Mouse (Mus musculus) urinary bladder, postnatal 36 days (tissue): ENCODE measurements around the gene Ccdc148.

Experiments
- DNase-seq, 2 experiments: peaks; one replicate each; pipeline ENCODE4 v3.0.0; 2022; ENCODE audit warnings: low spot score in 2 of 2, mixed read lengths in 1 of 2

Gene Ccdc148

DNA sequence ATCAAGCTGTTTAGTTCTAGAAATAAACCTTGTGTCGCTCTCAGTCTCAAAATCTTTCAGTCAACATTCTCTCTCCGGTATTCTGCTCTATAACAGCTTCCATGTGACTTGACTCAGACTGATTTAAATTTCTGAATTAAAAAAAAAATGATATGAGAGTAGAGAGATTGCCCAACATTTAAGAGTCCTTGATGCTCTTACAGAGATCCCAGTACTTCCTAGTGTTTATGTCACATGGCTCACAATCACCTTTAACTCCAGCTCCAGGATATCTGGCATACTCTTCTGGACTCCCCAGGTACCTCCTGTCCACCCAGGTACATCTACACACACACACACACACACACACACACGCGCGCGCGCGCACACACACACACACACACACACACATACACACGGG lies 248.1 kb downstream of the Ccdc148 start:
- DNase-seq = no peak

DNA sequence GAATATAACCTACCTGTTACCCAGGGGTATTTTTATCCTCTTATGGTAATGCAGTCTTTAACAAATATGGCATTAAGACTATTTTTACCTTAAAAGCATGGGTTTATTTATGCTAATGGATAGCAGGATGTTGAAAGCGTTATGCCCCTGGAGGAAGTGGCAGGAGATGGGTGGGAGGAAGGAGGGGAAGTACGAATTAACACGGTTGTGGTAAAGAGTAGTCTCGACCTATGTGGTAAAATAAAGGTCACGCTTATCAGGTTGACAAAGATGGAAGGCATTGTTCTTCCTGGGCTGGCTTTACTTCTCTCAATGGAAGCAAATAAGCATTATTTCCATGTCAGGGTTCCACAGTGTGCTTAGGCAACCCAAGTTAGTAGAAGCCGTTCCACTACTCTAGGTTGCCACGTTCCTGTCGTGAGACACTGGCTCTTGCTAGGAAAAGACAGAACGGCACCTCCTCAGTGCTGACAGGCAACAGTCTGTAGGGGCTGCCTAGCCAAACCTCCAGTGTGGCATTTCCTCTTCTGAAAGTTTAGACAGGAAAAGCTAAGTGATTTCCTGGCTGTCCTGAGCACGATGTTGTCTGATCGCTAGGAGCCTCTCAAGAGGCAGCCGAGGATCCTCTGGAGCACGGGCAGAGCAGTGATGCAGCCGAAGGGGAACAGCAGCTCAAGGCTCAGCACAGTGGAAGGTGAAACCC lies 253.5 kb downstream of the Ccdc148 start:
- no peak for DNase-seq

DNA sequence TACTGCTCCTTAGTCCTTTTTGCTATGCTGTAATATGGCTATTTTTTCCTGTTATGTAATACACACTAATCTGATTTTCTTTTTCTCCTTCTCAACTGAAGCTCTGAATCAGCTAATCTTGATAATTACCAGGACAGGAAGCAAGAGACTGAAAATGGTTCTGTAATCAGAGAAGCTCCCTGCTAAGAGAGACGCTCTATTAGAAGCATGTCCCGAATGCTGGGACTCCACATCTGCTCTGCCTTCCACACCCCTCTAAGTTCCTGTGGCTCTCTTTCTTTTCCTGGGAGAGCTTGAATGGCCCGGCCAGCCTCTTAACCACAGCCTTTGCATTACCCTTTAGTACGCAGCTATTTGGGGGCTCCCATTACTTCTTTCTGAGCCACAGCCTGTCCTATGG lies 255.4 kb downstream of the Ccdc148 start:
- DNase-seq = no peak

DNA sequence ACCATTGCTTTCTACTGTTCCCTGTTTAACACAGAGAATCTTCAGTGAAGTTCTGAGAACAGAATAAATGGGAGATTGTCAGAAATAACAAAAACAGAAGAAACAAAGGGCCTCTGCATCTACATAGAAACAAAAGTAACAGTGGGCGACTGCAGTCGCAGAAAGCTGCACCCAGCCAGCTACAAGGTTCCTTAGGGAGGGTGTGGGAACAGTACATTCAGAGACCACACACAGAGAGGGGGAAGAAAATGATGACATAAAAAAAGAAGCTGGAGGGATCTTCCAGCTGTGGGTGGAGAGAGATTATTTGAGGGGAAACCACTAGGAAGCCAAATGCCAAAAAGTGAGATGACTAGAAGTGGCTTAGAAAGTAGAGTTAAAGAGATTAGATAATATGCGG lies 280.6 kb downstream of the Ccdc148 start:
- no peak for DNase-seq

DNA sequence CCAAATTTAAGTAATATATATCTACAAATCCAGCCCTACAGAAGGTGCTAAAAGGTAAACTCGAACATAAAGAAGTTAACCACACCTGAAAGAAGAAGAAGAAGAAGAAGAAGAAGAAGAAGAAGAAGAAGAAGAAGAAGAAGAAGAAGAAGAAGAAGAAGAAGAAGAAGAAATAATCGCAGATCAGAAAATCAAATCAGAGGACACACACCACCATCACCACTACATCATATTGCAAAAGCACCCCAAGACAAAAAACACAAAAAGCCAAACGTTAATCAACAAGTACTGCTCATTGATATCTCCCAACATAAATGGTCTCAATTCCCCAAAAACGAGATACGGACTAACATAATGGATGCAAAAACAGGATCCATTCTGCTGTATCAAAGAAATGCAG lies 301.3 kb downstream of the Ccdc148 start, which contains the start of gene Gm11099:
TSS of gene Gm11099 (plus strand) at position 301 of the 400 bp plus-strand sequence.
- no peak for DNase-seq

DNA sequence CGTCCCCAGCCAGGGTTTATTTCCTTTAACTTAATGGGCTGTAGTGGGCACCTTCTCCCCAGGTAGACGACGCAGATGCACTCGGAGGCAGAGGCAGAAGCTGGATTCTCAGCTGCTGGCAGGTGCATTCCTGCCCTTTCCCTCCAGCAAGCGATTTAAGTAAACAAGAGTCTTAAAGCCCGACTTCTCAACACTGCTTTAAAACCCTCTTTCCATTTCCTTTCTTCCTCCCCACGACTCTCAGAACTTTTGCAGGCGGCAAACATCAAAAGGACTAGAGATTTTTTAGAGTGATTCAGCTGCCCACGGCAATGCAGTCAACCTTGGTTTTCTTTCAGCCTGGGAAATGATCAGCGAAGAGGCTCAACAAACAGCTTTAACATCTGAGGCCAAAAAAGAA lies 316.0 kb downstream of the Ccdc148 start:
- no peak for DNase-seq

DNA sequence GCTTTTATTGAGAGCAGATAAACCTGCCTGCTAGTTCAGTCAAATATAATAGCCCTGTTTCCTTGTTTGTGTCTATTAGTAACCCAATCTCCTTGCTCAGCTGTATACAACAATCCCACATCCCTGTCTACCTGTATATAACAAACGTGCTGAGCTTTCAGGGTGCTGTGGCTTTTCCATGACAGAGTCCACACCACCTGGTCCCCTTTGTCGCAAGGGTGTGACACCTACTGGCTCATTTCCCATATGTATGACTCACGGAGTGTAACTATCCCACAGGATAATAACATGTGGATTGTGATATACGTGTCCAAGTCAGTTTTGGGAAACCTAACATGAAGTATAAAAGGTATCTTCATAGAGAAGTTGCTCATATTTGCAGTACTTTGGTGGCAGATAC lies 318.0 kb downstream of the Ccdc148 start:
- DNase-seq = no peak

DNA sequence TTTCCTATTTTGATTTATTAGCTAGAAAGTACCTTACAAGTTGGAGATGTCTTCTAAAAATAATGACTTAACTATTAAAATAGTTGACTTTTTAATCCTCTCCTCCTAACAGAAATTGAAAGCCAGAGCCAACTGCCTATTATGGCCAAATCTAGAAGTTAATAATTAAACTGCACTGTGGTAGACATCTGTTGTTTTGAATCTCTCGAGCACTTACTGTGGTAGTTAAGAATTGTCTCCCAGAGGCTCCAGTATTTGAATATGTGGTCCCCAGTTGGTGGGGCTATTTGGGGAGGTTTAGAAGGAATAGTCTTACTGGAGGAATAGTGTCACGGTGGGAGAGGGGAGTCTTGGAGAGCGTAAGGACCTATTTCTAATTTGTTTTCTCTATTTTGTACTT lies 319.5 kb downstream of the Ccdc148 start:
- no peak for DNase-seq

DNA sequence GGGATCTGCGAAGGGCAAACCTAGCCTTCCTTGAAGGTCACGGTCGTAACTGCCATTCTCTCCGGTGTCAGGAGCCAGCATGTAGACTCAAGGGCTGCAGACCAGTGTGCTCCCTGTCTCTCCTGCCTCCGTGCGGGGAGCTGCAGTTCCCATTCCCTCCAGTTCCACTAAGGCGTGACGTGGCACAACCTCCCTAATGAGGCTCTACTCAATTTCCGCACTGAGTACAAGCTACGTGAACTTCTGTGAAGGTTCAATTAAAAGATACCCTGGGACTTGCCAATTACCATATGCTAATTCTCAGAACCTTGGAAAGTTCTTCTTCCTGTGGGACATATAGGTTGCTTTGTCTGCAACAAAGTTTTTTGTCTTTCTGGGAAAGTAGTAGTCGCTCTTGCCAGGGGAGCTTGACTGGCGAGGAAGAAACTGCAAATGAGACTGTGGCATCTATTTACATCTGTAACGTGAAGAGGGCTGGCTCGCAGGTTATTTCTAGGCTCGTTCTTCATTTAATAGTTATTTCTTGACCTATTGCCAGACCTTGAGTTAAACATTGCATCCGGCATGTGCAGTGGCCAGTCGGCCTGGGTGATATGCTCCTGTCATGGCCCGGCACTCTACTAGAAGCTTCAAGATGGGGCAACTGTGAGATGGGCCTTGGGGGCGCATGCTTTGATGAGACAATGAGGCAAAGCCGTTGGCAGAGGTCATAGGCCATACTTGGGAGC lies 328.1 kb downstream of the Ccdc148 start:
- no peak for DNase-seq

DNA sequence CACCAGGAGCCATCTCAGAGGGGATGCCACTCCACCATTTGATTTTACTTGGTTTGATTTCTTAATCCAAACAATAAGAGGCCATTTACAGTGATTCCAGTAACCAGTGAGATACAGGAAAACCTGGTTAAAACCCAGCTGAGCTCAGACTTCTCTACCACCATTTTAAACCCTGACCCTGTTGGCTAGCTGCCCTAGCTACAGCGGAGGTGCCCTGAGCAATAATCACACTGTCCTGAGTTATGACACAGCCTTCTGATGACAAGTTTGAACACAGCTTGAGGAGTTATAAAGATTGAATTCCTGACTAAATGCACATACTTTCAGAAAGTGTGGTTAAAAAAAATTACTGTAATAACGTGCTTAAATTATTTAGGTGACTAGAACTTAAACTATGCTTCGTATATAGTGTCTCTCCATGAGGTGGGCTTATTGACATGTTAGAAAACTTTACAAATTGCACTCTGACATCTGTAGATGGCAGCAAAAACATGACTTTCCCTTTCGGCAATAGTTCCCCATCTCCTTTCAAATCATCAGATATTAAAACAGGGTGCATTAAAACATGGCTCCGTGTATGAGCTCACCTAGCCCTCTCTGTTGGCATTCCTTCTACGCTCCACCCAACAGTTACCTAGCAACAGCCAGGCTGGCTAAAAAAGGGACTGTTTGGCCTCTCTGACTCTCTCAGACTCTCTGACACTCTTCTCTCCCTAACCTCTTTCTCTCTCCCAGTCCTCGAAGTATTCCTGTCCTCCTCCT lies 330.3 kb downstream of the Ccdc148 start:
- DNase-seq = peak; percentile 27 to 30

DNA sequence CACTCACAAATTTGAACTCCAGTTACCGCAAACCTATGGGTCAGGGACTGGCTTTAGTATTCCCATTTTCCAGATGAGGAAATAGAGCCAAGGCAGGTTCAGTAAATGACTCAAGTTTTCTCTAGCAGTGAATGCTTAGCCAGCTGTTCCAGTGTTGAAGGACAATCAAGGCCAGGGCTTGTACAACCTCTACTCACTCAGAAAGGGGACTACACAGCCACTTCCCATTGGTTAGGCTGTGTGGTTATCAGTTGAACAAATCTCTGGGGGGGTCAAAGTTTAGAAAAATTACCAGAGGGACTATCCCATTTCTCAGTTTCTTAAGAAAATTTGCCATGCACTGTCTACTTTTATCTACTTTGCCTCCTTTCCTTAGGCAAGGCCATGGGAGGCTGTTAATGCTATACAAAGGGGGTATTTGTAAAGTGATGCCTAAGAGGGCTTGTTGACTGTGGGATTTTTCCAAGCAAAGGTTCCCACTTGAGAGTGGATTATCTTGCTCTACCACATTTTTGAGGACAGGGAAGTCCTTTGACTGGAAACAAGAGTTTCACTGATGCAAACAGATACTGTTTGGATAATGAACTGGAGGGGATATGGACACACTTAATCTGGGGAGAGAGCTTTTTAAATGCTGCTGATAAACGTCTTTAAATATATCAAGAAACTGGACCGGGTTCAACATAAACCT lies 331.4 kb downstream of the Ccdc148 start:
- no peak for DNase-seq

DNA sequence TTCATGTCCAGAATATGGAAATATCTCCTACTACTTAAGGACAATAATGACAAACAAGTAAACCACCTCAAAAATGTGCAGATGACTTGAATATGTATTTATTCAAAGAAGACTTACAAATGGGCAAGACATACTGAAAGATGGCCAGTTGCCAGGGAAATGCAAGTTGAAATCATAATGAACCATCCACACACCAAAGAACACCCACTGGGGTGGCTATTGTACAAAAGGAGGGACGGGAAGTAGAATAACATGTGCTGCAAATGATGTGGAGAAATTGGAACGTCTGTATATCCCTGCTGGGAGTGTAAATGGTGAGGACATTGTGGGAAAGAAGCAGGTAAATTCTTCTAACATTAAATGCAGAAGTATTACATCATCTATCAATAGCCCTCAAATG lies 347.5 kb downstream of the Ccdc148 start:
- DNase-seq = no peak

DNA sequence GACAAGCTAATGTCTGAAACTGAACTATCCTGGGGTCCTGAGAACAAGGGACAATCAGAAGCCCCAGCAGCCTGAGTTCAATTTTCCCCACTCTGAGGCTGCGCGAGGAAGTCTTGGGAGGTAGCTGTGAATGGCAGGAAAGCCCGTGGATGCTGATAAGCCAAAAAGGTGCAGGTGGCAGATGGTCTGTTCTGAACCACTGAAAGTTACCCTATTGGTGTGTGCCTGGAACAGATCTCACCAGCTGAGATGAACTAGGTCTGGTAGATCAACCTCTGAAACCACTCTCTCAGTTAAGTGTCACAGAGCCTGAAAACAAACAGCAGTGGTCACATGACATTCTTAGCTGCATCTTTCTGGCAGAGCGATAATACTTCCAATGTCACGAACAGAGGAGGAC lies 360.9 kb downstream of the Ccdc148 start:
- no peak for DNase-seq

DNA sequence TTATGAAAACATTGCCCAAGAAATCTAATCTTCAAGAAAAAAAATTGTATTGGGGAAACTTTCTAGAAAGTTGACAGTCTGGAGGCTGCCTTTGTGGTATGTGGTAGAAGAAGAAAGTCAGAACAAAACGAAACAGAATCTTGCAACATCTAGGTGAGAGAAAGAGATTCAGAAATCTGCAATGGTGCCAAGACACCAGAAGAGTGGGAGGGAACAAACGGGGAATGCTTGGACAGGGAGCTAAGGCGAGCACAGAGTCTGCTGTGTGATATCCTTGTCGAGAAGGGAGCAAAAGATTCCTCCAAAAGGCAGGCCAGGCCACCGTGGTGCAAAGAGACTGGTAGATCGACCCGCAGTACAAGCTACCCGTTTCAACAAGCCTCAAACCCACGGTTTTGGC lies 361.4 kb downstream of the Ccdc148 start:
- no peak for DNase-seq

DNA sequence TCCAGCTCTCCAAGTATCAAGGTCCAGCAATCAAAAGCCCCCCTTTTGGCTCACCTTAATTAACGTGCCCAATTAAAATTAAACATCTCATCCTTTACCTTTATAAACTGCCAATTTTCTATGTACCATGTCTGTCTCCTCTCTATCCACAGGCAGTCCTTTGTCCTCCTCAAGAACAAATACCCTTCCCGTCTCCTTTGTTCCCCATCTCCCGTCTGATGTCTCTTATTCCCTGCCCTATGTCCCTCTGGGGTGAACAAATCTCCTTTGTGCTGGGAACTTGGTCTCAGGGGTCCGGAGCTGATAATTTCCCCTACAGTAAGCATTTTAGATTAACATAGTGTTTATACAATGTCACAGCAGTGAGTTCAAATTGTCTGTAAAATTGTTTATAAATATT lies 363.0 kb downstream of the Ccdc148 start:
- no peak for DNase-seq

DNA sequence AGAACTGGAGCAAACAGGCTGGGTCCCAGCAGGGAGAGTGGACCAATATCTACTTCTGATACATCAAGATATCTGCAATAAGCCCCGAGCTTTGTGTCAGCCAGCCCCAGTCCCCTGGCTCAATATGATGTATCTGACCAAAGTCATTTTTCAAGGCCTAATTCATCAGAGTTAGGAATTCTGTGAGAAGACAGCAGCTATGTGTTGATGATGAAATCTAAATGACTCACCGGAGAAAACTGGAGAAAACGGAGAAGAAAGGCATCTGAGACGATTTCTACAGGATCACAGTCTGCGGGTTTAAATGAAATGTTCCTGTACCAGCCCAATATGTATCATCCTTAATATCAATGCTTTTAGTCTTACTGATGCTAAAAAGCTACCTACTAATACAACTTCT lies 365.1 kb downstream of the Ccdc148 start:
- DNase-seq = no peak

DNA sequence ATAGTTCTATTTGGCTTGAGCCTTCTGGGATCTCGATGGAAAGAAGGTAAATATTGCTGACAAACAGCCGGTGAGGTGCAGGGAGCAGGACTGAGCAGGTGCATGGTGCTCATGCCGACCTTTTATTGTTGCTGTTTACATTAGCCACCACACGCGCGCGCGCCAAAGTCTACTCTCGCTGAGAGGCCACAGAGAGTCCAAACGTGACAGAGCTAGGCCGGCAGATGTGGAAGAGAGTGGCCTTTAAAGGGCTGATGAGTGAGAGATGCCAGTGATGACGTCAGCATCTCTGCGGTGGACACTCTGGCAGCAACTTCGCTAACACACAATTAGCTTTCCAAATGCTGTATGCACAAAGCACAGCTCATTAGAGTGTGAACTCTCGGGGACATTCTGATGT lies 366.0 kb downstream of the Ccdc148 start:
- DNase-seq = no peak

DNA sequence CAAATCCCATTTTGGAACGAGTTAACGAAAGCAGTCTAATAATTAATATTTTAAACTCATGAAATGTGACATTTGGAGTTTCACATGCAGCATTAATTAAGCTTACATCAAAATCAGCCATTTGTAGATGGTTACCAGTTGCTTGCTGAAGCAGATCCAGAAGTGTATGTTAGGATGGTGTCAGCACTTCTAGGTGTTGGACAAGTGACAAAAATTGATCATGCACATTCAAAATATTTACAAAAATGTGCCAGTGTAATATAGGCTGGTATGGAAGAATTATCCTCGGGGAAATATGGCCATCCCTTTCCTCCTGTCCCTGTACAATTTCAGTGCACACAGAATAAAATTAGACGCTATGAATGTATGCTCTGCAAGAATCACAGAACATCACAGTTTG lies 370.1 kb downstream of the Ccdc148 start:
- DNase-seq = no peak

DNA sequence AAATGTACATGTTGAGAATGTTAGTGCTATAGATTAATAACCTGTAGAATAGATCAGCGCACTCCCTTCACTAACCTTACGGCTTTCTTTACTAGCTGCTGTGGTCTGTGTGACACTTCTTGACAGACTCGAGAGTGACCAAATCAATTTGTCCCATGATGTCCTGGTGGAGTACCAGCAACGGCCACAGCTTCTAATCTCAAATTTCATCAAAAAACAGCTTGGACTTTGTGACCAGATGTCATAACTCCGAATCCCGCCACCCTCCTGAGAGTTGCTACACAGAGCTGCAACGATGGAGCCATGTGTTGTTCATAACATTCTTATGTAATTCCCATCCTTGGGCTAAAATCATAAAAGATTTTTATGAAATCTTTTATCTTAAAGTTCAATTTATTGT lies 370.5 kb downstream of the Ccdc148 start:
- DNase-seq = no peak

DNA sequence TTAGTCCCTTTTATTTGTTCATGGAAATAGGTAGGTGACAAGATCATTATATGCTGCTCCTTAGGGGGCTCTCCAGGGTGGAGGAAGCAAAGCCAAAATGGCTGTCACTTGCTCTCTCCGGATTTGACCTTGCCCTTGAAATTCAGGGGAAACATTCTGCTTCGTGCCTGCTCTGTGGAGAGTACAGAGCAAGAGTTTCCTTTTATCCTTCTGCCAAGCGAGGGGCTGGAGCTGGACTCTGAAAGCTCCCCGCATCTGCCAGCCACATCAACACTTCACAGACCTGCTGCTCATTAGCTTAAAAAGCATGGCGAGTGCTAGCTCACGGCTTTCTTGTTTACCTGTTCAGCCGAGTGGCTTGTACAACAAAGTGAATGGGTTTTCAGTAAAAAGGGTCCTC lies 373.1 kb downstream of the Ccdc148 start:
- no peak for DNase-seq

DNA sequence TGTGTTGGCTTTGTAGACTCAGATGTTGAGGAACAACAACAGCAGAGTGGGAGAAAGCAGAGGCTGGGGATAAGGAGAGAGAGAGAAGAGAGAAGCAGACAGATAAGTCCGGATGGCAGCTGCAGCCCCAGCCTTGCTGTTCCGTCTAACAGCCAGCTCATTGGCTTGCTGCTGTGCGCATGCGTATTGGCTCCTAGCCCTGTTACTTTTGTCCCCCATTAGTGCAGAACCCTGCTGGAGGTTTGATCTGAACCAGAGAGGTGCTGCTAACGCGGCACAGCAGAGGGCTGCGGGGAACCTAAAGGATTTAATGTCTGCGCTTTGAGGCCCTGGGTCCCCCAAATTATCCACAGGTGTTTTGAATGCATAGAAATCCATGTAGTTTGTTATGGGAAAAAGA lies 373.8 kb downstream of the Ccdc148 start:
- no peak for DNase-seq

DNA sequence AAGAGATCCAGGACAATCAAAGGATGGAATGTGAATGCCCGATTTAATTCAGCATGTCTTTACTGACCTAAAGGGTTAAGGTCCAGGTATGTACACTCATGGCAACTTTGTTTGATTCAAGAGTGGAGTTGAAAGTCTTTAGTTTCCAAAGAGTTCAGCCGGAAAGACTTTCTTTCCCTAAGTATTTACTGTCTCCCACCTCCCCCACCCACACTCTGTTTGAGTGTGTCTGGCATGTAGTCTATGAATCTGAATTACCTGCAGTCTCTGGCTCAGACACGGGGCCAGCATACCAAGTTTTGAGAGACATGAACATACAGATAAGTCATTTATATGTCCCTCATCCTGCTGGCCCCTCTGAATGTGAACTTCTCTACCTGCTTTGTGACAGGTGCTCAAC lies 374.3 kb downstream of the Ccdc148 start:
- no peak for DNase-seq
